Mouse (Mus musculus) limb, embryonic 10.5 days (tissue): ENCODE results near the gene Eef2k. TPM values are rescaled to one million over a fixed set of nuclear protein-coding genes. Genes with fewer than 3 reads are reported as not detected.

ENCODE experiments used
- DNase-seq: peaks from one replicate; pipeline ENCODE4 v3.0.0-alpha.2; 2017; ENCODE audit warnings: low spot score
- H3K27ac ChIP-seq: fragments of 300-500 bp; sonication (generic); 2 replicates; pipeline ENCODE4 v1.5.1; 2016; ENCODE audit warnings: mild to moderate bottlenecking
- H3K27me3 ChIP-seq: fragments of 300-500 bp; sonication (generic); 2 replicates; pipeline ENCODE4 v1.6.1; 2016; ENCODE audit warnings: low read depth, mild to moderate bottlenecking; ENCODE audit not compliant: poor library complexity, severe bottlenecking
- H3K36me3 ChIP-seq: fragments of 300-500 bp; sonication (generic); 2 replicates; pipeline ENCODE4 v1.6.1; 2016; ENCODE audit warnings: mild to moderate bottlenecking, moderate library complexity
- H3K4me1 ChIP-seq: fragments of 300-500 bp; sonication (generic); 2 replicates; pipeline ENCODE4 v1.6.1; 2016
- H3K4me3 ChIP-seq: fragments of 300-500 bp; sonication (generic); 2 replicates; pipeline ENCODE4 v1.5.1; 2016; ENCODE audit warnings: mild to moderate bottlenecking, moderate library complexity
- H3K9me3 ChIP-seq: fragments of 300-500 bp; sonication (generic); replicated peaks from 2 replicates; pipeline ENCODE4 v1.6.1; 2016; ENCODE audit warnings: mild to moderate bottlenecking
- WGBS: fragments of 180-500 bp; shearing (Covaris S2); methylation state at CpG from one replicate; pipeline ENCODE4 v1.1.7; 2016; 5-methylcytosine and 5-hydroxymethylcytosine counted together
- polyA plus RNA-seq: library from polyadenylated mRNA; unstranded; fragments of >200 nt; fragmentation: Nextera tagmentation; extraction: Ambion mirVana; gene quantifications from 2 replicates; pipeline ENCODE4 v1.2.1, GENCODE M21; 2016

Gene Eef2k
- polyA plus RNA-seq, 1 experiment from 2014 or later: 21.3 TPM

DNA sequence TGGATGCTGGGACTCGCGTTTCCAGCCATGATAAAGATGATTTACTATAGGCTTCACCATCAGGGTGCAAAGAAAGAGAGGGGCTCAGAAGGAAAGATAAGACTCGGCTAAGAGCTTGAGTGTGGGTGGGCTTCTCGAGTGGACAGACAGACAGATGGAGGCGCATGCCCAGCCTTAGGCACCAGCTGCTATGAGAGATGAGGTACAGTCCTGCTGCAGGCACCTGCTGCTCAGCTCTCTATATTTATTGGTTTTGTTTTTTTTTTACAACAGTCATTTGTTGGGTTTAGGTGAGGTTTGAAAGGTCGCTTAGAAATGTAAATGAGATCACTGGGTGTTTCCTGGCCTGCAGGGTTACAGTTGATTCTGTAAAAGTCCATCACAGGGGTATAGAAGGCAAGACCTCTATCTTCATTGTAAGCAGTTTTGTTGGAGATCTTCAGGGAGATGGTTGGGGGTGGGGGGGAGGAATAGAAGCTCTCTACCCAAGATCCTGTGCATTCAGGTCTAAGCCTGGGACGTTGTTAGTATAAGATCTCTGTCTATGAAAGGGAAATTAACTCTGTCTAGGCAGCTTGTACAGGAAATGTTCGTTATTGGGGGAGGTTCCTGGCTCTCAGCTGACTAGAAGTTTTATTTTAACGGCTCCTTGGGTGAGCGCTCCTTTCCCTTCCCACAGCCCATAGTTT is 18.3 kb downstream of the Eef2k start:
- Histone ChIP-seq H3K4me1 (peaks cover 58% of the 10 kb centered on the region), H3K4me3 (no peak overlapping the region), H3K36me3 (peaks cover 13% of the 10 kb centered on the region), H3K9me3 (no peaks in the 10 kb centered on the region), H3K27me3 (no peaks in the 10 kb centered on the region), H3K27ac (no peak overlapping the region)
- no peak for DNase-seq
- 42% methylated on average over 10 of the region's 10 CpGs for WGBS

DNA sequence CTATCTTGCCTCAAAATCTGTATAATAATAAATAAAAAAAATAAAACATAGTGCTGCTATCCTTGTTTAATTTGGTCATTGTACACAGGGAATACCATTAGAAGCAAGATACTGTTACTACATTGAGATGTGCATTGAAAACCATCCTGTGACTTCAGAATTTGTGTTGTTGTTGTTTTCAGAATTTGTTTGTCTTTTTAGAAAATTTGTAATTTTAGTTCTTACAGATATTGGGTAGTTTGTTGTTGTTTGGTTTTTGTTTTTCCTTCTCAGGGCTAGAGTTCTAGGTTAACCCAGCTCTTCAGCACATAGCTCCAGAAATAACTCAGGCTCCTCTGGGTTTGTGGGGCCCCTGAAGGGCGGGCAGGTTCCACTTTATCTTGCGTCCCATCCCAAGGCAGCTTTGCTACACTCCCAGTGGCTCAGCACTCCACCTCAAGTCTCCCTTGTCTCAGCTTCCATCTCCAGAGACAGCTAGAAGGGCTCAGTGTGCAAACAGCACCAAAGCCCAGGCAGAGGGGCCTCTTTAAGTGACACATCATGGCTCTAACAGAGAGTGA is 18.9 kb downstream of the Eef2k start:
- Histone ChIP-seq H3K27me3 (no peaks in the 10 kb centered on the region), H3K27ac (peak overlapping the region; percentile 77), H3K36me3 (peaks cover 13% of the 10 kb centered on the region), H3K4me1 (peaks cover 63% of the 10 kb centered on the region), H3K4me3 (peak overlapping the region; percentile 3; the same call in 1 of the 2 replicates), H3K9me3 (no peaks in the 10 kb centered on the region)
- DNase-seq: no peak
- WGBS: 15% methylated on average over 2 of the region's 2 CpGs

DNA sequence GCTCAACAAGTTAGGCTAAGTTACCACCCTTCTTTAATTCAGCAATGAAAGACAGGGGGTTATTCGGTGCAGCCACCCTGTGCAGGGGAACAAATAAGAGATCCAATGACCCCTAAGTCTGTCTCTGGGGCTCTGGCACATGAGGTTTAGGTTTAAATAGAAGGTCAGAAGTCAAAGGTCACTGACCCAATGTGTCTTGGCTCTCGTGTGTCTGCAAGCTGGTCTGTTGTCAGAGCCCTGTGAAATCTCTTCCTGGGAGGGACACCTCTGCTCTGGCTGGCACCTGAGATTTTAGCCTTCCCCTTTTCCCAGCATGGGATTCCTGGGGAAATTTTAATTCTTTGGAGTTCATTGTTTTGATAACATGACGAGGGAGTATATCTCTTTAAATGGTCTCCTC is 19.6 kb downstream of the Eef2k start:
- Histone ChIP-seq H3K27me3 (no peaks in the 10 kb centered on the region), H3K9me3 (no peaks in the 10 kb centered on the region), H3K36me3 (peaks cover 13% of the 10 kb centered on the region), H3K4me3 (peak overlapping the region; percentile 3; the same call in 1 of the 2 replicates), H3K27ac (peak overlapping the region; percentile 77), H3K4me1 (peaks cover 67% of the 10 kb centered on the region)
- DNase-seq: peak; percentile 40
- WGBS: 13% methylated on average over 3 of the region's 3 CpGs

DNA sequence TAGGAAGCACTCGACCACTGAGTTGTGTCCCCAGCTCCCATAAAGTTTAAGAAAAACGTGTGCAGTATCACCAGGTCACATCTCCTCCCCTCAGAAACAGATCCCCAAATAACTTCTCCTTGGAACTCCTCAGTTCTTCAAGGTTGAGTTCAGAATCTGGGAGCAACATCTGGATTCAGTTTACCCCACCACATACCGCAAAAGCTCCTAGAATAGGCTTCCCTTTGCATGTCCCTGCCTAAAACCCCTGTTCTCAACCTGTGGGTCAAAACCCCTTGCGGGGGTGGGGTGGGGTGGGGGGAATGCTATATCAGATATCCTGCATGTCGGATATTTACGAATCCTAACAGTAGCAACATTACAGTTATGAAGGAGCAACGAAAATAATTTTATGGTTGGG is 20.0 kb downstream of the Eef2k start:
- Histone ChIP-seq H3K27ac (peak overlapping the region; percentile 77), H3K27me3 (no peaks in the 10 kb centered on the region), H3K9me3 (no peaks in the 10 kb centered on the region), H3K4me1 (peaks cover 70% of the 10 kb centered on the region), H3K4me3 (no peak overlapping the region), H3K36me3 (peaks cover 13% of the 10 kb centered on the region)
- peak; percentile 51 for DNase-seq
- WGBS: 24% methylated on average over 7 of the region's 7 CpGs

DNA sequence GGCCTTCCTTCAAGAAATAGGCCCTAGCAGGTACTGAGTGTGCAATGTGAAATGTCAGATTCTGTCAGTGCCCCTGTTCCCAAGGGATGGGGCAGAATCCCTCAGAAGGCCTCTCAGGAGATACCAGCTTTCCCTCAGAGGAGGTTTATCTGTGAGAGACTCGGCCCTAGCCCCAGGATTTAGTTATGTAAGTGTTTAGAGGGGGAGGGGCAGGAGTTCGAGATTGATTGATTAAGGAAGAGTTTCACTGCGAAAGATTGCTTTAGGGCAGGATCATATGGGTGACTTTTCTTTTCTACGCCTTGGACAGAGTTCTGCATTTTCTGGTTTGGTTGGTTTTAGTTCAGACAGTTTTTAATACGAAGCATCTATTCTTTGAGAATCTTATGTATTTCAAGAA is 20.8 kb downstream of the Eef2k start:
- Histone ChIP-seq H3K4me1 (peaks cover 78% of the 10 kb centered on the region), H3K4me3 (no peak overlapping the region), H3K27me3 (no peaks in the 10 kb centered on the region), H3K9me3 (no peaks in the 10 kb centered on the region), H3K36me3 (peaks cover 12% of the 10 kb centered on the region), H3K27ac (peak overlapping the region; percentile 77)
- WGBS: 33% methylated on average over 5 of the region's 5 CpGs
- peak; percentile 42 for DNase-seq

DNA sequence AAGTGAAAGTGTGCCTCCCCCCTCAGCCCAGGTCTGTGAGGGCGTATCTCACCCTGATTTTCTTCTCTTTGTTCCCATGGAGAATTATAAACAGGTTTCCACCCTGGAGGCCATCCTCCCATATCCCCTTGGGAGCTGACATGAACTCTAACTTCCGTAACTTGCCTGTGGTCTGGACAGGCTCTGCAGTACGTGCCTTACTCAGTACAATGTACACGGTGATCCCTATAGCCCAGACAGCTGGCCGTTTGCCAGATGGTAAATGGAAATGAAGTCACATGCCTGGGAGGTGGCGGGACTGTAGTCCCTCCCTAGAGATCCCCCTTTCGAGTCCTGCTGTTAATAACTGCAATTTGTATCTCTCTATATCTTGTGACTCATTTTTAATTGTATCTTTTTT is 22.5 kb downstream of the Eef2k start:
- Histone ChIP-seq H3K4me3 (no peak overlapping the region), H3K36me3 (no peaks in the 10 kb centered on the region), H3K4me1 (peaks cover 78% of the 10 kb centered on the region), H3K27ac (peak overlapping the region; percentile 46; the same call in 1 of the 2 replicates), H3K9me3 (no peaks in the 10 kb centered on the region), H3K27me3 (no peaks in the 10 kb centered on the region)
- peak; percentile 72 for DNase-seq
- 13% methylated on average over 7 of the region's 7 CpGs for WGBS

DNA sequence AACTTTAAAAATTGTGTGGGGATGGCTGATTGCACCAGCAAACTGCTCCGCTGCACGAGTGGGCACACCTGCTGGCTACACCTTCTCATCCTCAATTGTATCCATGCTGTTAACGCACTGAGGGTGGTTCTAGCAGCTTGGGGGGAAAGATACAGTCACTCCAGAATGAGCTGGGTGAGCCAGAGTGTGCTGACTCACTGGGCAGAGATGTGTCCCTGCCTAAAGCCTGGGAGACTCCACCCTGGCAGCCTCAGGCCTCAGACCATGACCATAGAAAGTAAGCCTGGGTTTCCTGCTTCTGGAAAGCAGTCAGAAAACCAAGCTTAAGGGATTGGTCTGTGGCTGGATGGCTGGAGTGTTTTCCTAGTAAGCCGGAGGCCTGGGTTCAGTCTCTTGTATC is 23.2 kb downstream of the Eef2k start:
- Histone ChIP-seq H3K4me3 (no peak overlapping the region), H3K4me1 (peaks cover 71% of the 10 kb centered on the region), H3K27me3 (no peaks in the 10 kb centered on the region), H3K9me3 (no peaks in the 10 kb centered on the region), H3K27ac (peak overlapping the region; percentile 71), H3K36me3 (no peaks in the 10 kb centered on the region)
- no peak for DNase-seq
- 62% methylated on average over 4 of the region's 4 CpGs for WGBS

DNA sequence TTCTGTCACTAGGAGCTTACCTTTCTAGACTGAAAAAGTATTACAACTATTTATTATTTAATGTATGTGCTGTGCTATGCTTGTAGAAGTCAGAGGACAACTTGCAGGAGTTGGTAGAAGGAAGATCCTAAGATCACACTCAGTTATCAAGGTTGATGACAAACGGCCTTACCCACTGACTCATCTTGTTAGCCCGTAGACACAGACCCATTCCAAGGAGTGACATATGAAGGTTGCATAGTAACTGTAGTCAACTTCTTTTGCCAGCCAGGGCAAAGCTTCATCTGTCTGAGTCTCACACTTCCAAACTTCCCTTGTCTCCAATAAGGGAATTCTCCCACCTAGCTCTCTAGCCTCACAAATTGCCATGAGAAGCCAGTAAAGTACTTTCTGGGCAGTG is 24.1 kb downstream of the Eef2k start:
- Histone ChIP-seq H3K4me1 (peaks cover 63% of the 10 kb centered on the region), H3K27me3 (no peaks in the 10 kb centered on the region), H3K4me3 (no peak overlapping the region), H3K36me3 (no peaks in the 10 kb centered on the region), H3K9me3 (no peaks in the 10 kb centered on the region), H3K27ac (no peak overlapping the region)
- 77% methylated on average over 2 of the region's 2 CpGs for WGBS
- no peak for DNase-seq

DNA sequence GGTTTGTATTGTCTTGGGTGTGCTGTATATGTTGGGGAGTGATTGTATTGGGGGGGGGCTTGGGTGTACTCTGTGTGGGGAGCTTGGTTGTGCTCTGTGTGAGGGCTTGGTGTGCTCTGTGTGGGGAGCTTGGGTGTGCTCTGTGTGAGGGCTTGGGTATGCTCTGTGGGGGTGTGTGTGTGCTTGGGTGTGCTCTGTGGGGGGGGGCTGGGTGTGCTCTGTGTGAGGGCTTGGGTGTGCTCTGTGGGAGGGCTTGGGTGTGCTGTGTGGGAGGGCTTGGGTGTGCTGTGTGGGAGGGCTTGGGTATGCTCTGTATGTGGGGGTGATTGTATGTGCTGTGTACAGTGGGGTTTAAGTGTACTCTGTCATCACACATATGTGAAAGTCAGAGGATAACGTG is 25.1 kb downstream of the Eef2k start:
- WGBS: 88% methylated on average over 1 of the region's 1 CpGs
- H3K9me3 ChIP-seq: no peaks in the 10 kb centered on the region
- H3K27me3 ChIP-seq: no peaks in the 10 kb centered on the region
- no peak for DNase-seq
- H3K4me3 ChIP-seq: no peak overlapping the region
- no peak overlapping the region; the same call in 1 of the 2 replicates for H3K27ac ChIP-seq
- peaks cover 52% of the 10 kb centered on the region for H3K4me1 ChIP-seq
- H3K36me3 ChIP-seq: no peaks in the 10 kb centered on the region

DNA sequence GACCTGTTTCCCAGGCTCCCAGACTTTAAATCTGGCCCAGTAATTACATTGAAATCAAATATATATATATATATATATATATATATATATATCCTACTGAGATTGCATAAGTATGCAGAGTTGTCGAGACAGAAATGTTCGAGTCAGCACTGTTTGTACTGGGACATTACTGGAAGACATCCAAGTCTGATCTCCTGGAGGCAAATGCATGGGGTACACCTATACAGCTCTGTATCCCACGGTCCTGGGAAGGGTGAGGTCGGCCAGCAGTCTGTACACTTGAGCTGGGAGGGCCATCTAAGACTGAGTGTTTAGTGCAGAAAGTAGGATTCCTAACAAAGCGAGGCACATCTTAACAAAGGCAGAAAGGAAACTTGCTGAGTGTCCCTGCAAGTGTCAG is 27.3 kb downstream of the Eef2k start:
- WGBS: 93% methylated on average over 5 of the region's 5 CpGs
- H3K27me3 ChIP-seq: no peaks in the 10 kb centered on the region
- H3K4me3 ChIP-seq: no peak overlapping the region
- H3K27ac ChIP-seq: no peak overlapping the region
- H3K4me1 ChIP-seq: peaks cover 31% of the 10 kb centered on the region
- peaks cover 3% of the 10 kb centered on the region; the same call in 1 of the 2 replicates for H3K36me3 ChIP-seq
- H3K9me3 ChIP-seq: no peaks in the 10 kb centered on the region
- no peak for DNase-seq

DNA sequence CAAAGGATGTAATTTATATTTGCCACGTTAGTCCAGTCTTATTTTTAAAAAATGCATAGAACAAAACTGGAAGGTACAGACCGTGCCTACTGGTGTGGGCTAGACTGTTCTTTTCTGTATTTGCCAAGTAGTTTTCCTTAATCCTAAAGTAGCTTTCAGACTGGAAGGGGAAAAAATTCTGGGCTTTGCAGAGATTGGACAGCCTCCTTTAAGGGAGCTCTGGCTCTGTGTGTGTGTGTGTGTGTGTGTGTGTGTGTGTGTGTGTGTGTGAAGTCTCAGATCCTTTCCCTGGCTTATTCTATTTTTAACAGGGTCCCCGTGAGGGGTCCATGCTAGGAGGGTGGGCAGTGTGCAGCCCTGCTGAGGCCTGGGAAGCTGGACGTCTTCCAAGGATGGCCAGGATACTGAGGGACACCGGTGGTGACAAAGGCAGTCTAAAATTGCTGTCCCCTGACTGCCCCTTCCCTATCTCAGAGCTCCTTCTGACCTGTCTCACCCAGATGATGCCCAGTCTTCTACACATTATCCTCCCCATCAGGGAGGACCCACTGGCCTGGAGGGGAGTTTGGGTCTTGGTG is 27.9 kb downstream of the Eef2k start:
- H3K27ac ChIP-seq: no peak overlapping the region
- WGBS: 88% methylated on average over 5 of the region's 5 CpGs
- peaks cover 26% of the 10 kb centered on the region for H3K4me1 ChIP-seq
- no peak for DNase-seq
- no peaks in the 10 kb centered on the region for H3K9me3 ChIP-seq
- no peaks in the 10 kb centered on the region for H3K27me3 ChIP-seq
- H3K4me3 ChIP-seq: no peak overlapping the region
- H3K36me3 ChIP-seq: peaks cover 3% of the 10 kb centered on the region; the same call in 1 of the 2 replicates

DNA sequence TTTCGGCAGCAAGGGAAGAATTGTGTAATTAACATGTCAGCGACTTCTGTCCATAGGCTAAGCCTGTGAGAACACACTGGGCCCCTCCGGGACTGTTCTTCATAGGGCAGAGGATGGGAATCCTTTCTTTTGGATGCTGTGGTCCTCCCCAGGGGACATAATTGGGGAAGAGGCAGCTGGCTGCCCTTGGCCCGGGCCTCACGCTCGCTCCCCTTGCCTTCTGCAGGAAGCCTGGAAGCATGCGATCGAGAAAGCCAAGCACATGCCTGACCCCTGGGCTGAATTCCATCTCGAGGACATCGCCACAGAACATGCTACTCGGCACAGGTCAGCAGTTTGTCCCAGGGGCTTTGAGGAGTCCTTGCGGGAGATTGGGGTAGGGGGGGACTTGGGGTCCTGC is 30.5 kb downstream of the Eef2k start:
- no peak for DNase-seq
- no peaks in the 10 kb centered on the region for H3K9me3 ChIP-seq
- WGBS: 90% methylated on average over 12 of the region's 12 CpGs

DNA sequence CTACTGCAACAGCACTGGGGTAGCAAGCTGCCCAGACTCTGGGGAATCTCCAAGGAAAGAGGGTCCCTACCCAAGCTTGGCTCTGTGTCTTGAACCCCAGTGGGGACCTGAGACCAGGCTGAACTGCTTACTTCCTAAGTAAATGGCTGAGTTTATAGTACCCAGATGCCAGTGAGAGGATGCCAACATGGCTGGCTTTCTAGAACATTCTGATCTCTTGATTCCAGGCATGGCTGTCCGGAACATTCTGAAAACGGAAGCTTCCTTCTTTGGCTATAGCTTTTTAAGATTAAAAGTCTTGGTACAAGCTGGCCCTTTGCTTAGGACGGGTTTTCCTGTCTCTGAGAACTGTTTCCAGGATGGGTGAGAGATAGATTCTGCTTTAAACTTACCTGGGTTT is 31.4 kb downstream of the Eef2k start:
- Histone ChIP-seq H3K27me3 (no peaks in the 10 kb centered on the region), H3K36me3 (peaks cover 5% of the 10 kb centered on the region), H3K4me3 (no peak overlapping the region), H3K4me1 (0 out of 2 replicates have a peak, but pooled peaks cover 4% of the 10 kb centered on the region), H3K9me3 (no peaks in the 10 kb centered on the region), H3K27ac (no peak overlapping the region)
- DNase-seq: no peak
- 92% methylated on average over 3 of the region's 3 CpGs for WGBS

More for the DNA sequence above, 30.5 kb downstream of the Eef2k start:
- peaks cover 3% of the 10 kb centered on the region; the same call in 1 of the 2 replicates for H3K36me3 ChIP-seq
- no peak overlapping the region for H3K4me3 ChIP-seq
- no peak overlapping the region for H3K27ac ChIP-seq
- H3K4me1 ChIP-seq: peaks cover 8% of the 10 kb centered on the region
- H3K27me3 ChIP-seq: no peaks in the 10 kb centered on the region
